10 mouse cellular contexts compared by ENCODE assay signal in the genomic region with DNA sequence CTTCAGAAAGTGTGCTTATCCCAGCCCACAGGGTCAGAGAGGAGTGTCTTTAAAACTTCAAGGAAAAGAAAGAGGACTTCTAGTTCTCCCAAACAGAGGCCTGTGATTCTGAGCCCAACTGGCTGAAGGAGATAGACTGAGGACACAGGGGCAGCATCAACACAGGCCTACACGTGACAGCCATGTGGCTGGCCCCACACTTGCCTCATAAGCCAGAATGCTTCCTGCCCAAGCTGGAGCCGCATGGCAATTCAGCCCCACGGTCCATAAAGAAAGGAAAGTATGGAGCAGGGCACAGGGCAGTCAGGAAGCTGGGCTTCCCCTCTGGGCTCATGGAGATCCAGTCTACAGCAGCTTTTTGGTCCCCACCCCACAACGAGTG.
DNase-seq lines count a peak whose midpoint lies in the region; ATAC-seq lines count a peak whose summit lies in the region.
"Had no signal": no experiment of that assay in that cellular context is flagged by ENCODE, and none has a peak within 500 bp of the region (broad histone marks: within the 10 kb centered on the region; RNA-seq: fewer than 3 reads in every experiment).

No protein-coding gene starts in this region.

- no peak overlapping the region for H3K4me3 ChIP-seq in embryonic facial prominence, embryonic 12.5 days
- no peak overlapping the region for H3K4me3 ChIP-seq in embryonic facial prominence, embryonic 10.5 days
- no peak overlapping the region for H3K4me3 ChIP-seq in lung, embryonic 15.5 days
- H3K4me3 ChIP-seq in forebrain, embryonic 14.5 days (ENCODE audit: low read depth, low read length): no peak overlapping the region
- H3K4me3 ChIP-seq in macrophage (ENCODE audit: inconsistent target): no peak overlapping the region
- H3K4me3 ChIP-seq: embryonic facial prominence, embryonic 15.5 days had no signal

- no peak overlapping the region for H3K4me2 ChIP-seq in embryonic facial prominence, embryonic 12.5 days (replicated peaks)
- no peak overlapping the region for H3K4me2 ChIP-seq in lung, embryonic 15.5 days
- H3K4me2 ChIP-seq in forebrain, embryonic 14.5 days (ENCODE audit: low read length): peak overlapping the region; percentile 23; the same call in 1 of the 2 replicates
- H3K4me2 ChIP-seq: embryonic facial prominence, embryonic 15.5 days; lung, embryonic 14.5 days had no signal

- DNase-seq in embryonic facial prominence, embryonic 10.5 days (ENCODE audit: low spot score): no peak
- DNase-seq in lung, postnatal 4 days: no peak
- no peak for DNase-seq in forebrain, embryonic 14.5 days (ENCODE audit: low spot score)
- DNase-seq in liver: no peak
- DNase-seq: lung, embryonic 14.5 days had no signal

- H3K36me3 ChIP-seq in embryonic facial prominence, embryonic 12.5 days: peaks cover 23% of the 10 kb centered on the region
- H3K36me3 ChIP-seq in embryonic facial prominence, embryonic 10.5 days (replicated peaks): peaks cover 48% of the 10 kb centered on the region
- H3K36me3 ChIP-seq in lung, embryonic 15.5 days: peaks cover 11% of the 10 kb centered on the region
- H3K36me3 ChIP-seq in forebrain, embryonic 14.5 days (ENCODE audit: control insufficient read depth, insufficient read depth, low read length): peaks cover 9% of the 10 kb centered on the region
- peaks cover 10% of the 10 kb centered on the region; the same call in 1 of the 2 replicates for H3K36me3 ChIP-seq in macrophage (ENCODE audit: inconsistent target)

- H3K79me2 ChIP-seq in macrophage (ENCODE audit: inconsistent target): peaks cover 34% of the 10 kb centered on the region; the same call in 1 of the 2 replicates

- no peaks in the 10 kb centered on the region for H3K9me3 ChIP-seq in embryonic facial prominence, embryonic 12.5 days
- no peaks in the 10 kb centered on the region for H3K9me3 ChIP-seq in embryonic facial prominence, embryonic 10.5 days
- no peaks in the 10 kb centered on the region for H3K9me3 ChIP-seq in lung, embryonic 15.5 days
- no peaks in the 10 kb centered on the region for H3K9me3 ChIP-seq in forebrain, embryonic 14.5 days (replicated peaks; ENCODE audit: control insufficient read depth, low read length)
- H3K9me3 ChIP-seq: embryonic facial prominence, embryonic 15.5 days had no signal

- WGBS in embryonic facial prominence, embryonic 12.5 days: 62% methylated on average over 4 of the region's 4 CpGs
- 67% methylated on average over 4 of the region's 4 CpGs for WGBS in embryonic facial prominence, embryonic 10.5 days
- 59% methylated on average over 4 of the region's 4 CpGs for WGBS in lung, embryonic 15.5 days
- WGBS in forebrain, embryonic 14.5 days: 66% methylated on average over 4 of the region's 4 CpGs
- 41% methylated on average over 4 of the region's 4 CpGs for WGBS in macrophage (ENCODE audit: missing documents)

- H3K9ac ChIP-seq in embryonic facial prominence, embryonic 12.5 days: no peak overlapping the region
- H3K9ac ChIP-seq in lung, embryonic 15.5 days: no peak overlapping the region
- H3K9ac ChIP-seq in forebrain, embryonic 14.5 days (ENCODE audit: low read length): no peak overlapping the region
- H3K9ac ChIP-seq: embryonic facial prominence, embryonic 15.5 days; lung, embryonic 14.5 days had no signal

- no peaks in the 10 kb centered on the region for H3K27me3 ChIP-seq in embryonic facial prominence, embryonic 12.5 days
- no peaks in the 10 kb centered on the region for H3K27me3 ChIP-seq in embryonic facial prominence, embryonic 10.5 days (replicated peaks; ENCODE audit: low read depth, poor library complexity, severe bottlenecking)
- H3K27me3 ChIP-seq in lung, embryonic 15.5 days: no peaks in the 10 kb centered on the region
- H3K27me3 ChIP-seq in forebrain, embryonic 14.5 days (replicated peaks; ENCODE audit: control insufficient read depth, insufficient read depth, low read length): no peaks in the 10 kb centered on the region
- H3K27me3 ChIP-seq: embryonic facial prominence, embryonic 15.5 days had no signal

- H3K27ac ChIP-seq in embryonic facial prominence, embryonic 12.5 days: peak overlapping the region; percentile 46; the same call in 1 of the 2 replicates
- no peak overlapping the region for H3K27ac ChIP-seq in embryonic facial prominence, embryonic 10.5 days (replicated peaks)
- H3K27ac ChIP-seq in lung, embryonic 15.5 days: 0 out of 2 replicates have a peak overlapping the region, but pooled peaks have one; percentile 24
- H3K27ac ChIP-seq in forebrain, embryonic 14.5 days (ENCODE audit: low read depth, low read length): peak overlapping the region; percentile 87
- peak overlapping the region; percentile 13; the same call in 1 of the 2 replicates for H3K27ac ChIP-seq in macrophage

- H3K4me1 ChIP-seq in embryonic facial prominence, embryonic 12.5 days: peaks cover 18% of the 10 kb centered on the region
- peaks cover 12% of the 10 kb centered on the region; the same call in 1 of the 2 replicates for H3K4me1 ChIP-seq in embryonic facial prominence, embryonic 10.5 days
- H3K4me1 ChIP-seq in lung, embryonic 15.5 days: peaks cover 23% of the 10 kb centered on the region
- H3K4me1 ChIP-seq in forebrain, embryonic 14.5 days (ENCODE audit: control insufficient read depth, insufficient read depth, low read length): peaks cover 45% of the 10 kb centered on the region

- no peak for ATAC-seq in embryonic facial prominence, embryonic 12.5 days (ENCODE audit: insufficient number of reproducible peaks, insufficient read depth, low FRiP score, low TSS enrichment)
- no peak for ATAC-seq in lung, embryonic 15.5 days (ENCODE audit: borderline replicate concordance, extremely low read depth, low FRiP score, low TSS enrichment)
- ATAC-seq in forebrain, embryonic 14.5 days: peak; percentile 21; the same call in 1 of the 2 replicates
- no peak for ATAC-seq in erythroid progenitor cell, adult 5-6 weeks (replicated peaks; ENCODE audit: low FRiP score, poor library complexity, severe bottlenecking)
